Mouse (Mus musculus) neural tube, embryonic 14.5 days (tissue): ENCODE results near the gene 4930451I11Rik. TPM values are rescaled to one million over a fixed set of nuclear protein-coding genes. Genes with fewer than 3 reads are reported as not detected.
A peak's percentile ranks its signal among the peaks of the same experiment; 100 is the strongest.

Experiments
- ATAC-seq: fragments of 200-750 bp; cut with Nextera tagmentation; 2 replicates; pipeline ENCODE4 v1.8.0; 2017; ENCODE audit warnings: low read depth, mild to moderate bottlenecking, moderate TSS enrichment, moderate library complexity
- H3K27ac ChIP-seq: fragments of 300-500 bp; sonication (generic); 2 replicates; pipeline ENCODE4 v1.5.1; 2014; ENCODE audit warnings: low read depth, mild to moderate bottlenecking, control low read depth, low read length, moderate library complexity, mixed read lengths
- H3K27me3 ChIP-seq: fragments of 300-500 bp; sonication (generic); 2 replicates; pipeline ENCODE4 v1.6.1; 2014; ENCODE audit warnings: low read length; ENCODE audit not compliant: control insufficient read depth, insufficient read depth
- H3K36me3 ChIP-seq: fragments of 300-500 bp; sonication (generic); 2 replicates; pipeline ENCODE4 v1.6.1; 2014; ENCODE audit warnings: low read length, mixed read lengths; ENCODE audit not compliant: control insufficient read depth, insufficient read depth
- H3K4me1 ChIP-seq: fragments of 300-500 bp; sonication (generic); 2 replicates; pipeline ENCODE4 v1.6.1; 2014; ENCODE audit warnings: low read length; ENCODE audit not compliant: control insufficient read depth, insufficient read depth
- H3K4me2 ChIP-seq: fragments of 300-500 bp; sonication (generic); 2 replicates; pipeline ENCODE4 v1.6.1; 2014; ENCODE audit warnings: mild to moderate bottlenecking, low read depth, low read length, control low read depth
- H3K4me3 ChIP-seq: fragments of 300-500 bp; sonication (generic); 2 replicates; pipeline ENCODE4 v1.5.1; 2014; ENCODE audit warnings: low read depth, low read length, control low read depth, mixed read lengths
- H3K9ac ChIP-seq: fragments of 300-500 bp; sonication (generic); replicated peaks from 2 replicates; pipeline ENCODE4 v1.6.1; 2014; ENCODE audit warnings: low read depth, mild to moderate bottlenecking, control low read depth, low read length, mixed read lengths
- H3K9me3 ChIP-seq: fragments of 300-500 bp; sonication (generic); 2 replicates; pipeline ENCODE4 v1.6.1; 2016; ENCODE audit warnings: low read length; ENCODE audit not compliant: control insufficient read depth
- WGBS: fragments of 180-500 bp; shearing (Covaris S2); extraction: QIAGEN DNeasy Blood & Tissue Kit; methylation state at CpG from one replicate; pipeline ENCODE4 v1.1.7; 2014; 5-methylcytosine and 5-hydroxymethylcytosine counted together
- polyA plus RNA-seq: library from polyadenylated mRNA; unstranded; fragments of >200 nt; fragmentation: Nextera tagmentation; extraction: Ambion mirVana; gene quantifications from 2 replicates; pipeline ENCODE4 v1.2.1, GENCODE M21; 2014

The 4930451I11Rik gene
- polyA plus RNA-seq, result not detected in 2 replicates

- Histone ChIP-seq H3K27me3 (no peaks in the 10 kb centered on the region), H3K9ac (no peak within 1 kb of the TSS), H3K4me1 (no peaks in the 10 kb centered on the region), H3K27ac (no peak within 1 kb of the TSS), H3K36me3 (no peaks in the 10 kb centered on the region), H3K4me2 (peak within 1 kb of the TSS; percentile 41), H3K4me3 (peak within 1 kb of the TSS; percentile 0; the same call in 1 of the 2 replicates), H3K9me3 (no peaks in the 10 kb centered on the region)
- 61% methylated on average over 5 of the region's 5 CpGs for WGBS
- 0 out of 2 replicates have a peak, but pooled peaks have one; percentile 10 for ATAC-seq
Measured at GRCm38 (mm10) chr7:126831539-126831938, at the start of gene 4930451I11Rik. 4930451I11Rik (minus strand) TSS chr7:126831639.

- peak overlapping the region; percentile 85; the same call in 1 of the 2 replicates for H3K4me3 ChIP-seq
- WGBS, result 68% methylated on average over 6 of the region's 6 CpGs
- ATAC-seq, result no peak
Measured at GRCm38 (mm10) chr7:126881040-126881439, 49.6 kb upstream of the 4930451I11Rik start.

GRCm38 (mm10) chr7:126877239-126877638, 45.8 kb upstream of the 4930451I11Rik start:
- H3K9me3 ChIP-seq, result no peaks in the 10 kb centered on the region
- H3K36me3 ChIP-seq, result peaks cover 73% of the 10 kb centered on the region
- no peak for ATAC-seq
- no peak overlapping the region for H3K9ac ChIP-seq
- 100% methylated on average over 1 of the region's 1 CpGs for WGBS
- H3K4me2 ChIP-seq, result no peak overlapping the region
- peaks cover 16% of the 10 kb centered on the region for H3K4me1 ChIP-seq
- H3K4me3 ChIP-seq, result no peak overlapping the region
- no peak overlapping the region for H3K27ac ChIP-seq
- no peaks in the 10 kb centered on the region for H3K27me3 ChIP-seq

More at GRCm38 (mm10) chr7:126881040-126881439, 49.6 kb upstream of the 4930451I11Rik start:
- peak overlapping the region; percentile 42 for H3K9ac ChIP-seq
- no peaks in the 10 kb centered on the region for H3K27me3 ChIP-seq
- H3K4me1 ChIP-seq, result peaks cover 30% of the 10 kb centered on the region
- peaks cover 35% of the 10 kb centered on the region for H3K36me3 ChIP-seq
- no peak overlapping the region for H3K27ac ChIP-seq
- no peaks in the 10 kb centered on the region for H3K9me3 ChIP-seq
- peak overlapping the region; percentile 99; the same call in 1 of the 2 replicates for H3K4me2 ChIP-seq

GRCm38 (mm10) chr7:126870520-126870891, 39.1 kb upstream of the 4930451I11Rik start:
- H3K36me3 ChIP-seq, result peaks cover 93% of the 10 kb centered on the region
- no peak for ATAC-seq
- no peak overlapping the region for H3K4me2 ChIP-seq
- WGBS, result 100% methylated on average over 2 of the region's 2 CpGs
- no peaks in the 10 kb centered on the region for H3K4me1 ChIP-seq
- no peaks in the 10 kb centered on the region for H3K27me3 ChIP-seq
- no peak overlapping the region for H3K27ac ChIP-seq
- no peak overlapping the region for H3K9ac ChIP-seq
- no peaks in the 10 kb centered on the region for H3K9me3 ChIP-seq
- H3K4me3 ChIP-seq, result no peak overlapping the region

GRCm38 (mm10) chr7:126869780-126870519, 38.5 kb upstream of the 4930451I11Rik start:
- no peaks in the 10 kb centered on the region for H3K27me3 ChIP-seq
- no peak overlapping the region for H3K4me3 ChIP-seq
- H3K4me1 ChIP-seq, result no peaks in the 10 kb centered on the region
- 90% methylated on average over 23 of the region's 23 CpGs for WGBS
- no peak overlapping the region for H3K4me2 ChIP-seq
- H3K9ac ChIP-seq, result no peak overlapping the region
- no peak overlapping the region for H3K27ac ChIP-seq
- ATAC-seq, result no peak
- H3K36me3 ChIP-seq, result peaks cover 93% of the 10 kb centered on the region
- no peaks in the 10 kb centered on the region for H3K9me3 ChIP-seq

GRCm38 (mm10) chr7:126868003-126868402, 36.6 kb upstream of the 4930451I11Rik start:
- Histone ChIP-seq H3K4me2 (no peak overlapping the region), H3K9me3 (no peaks in the 10 kb centered on the region), H3K27ac (no peak overlapping the region), H3K27me3 (no peaks in the 10 kb centered on the region), H3K36me3 (peaks cover 77% of the 10 kb centered on the region), H3K4me1 (peaks cover 8% of the 10 kb centered on the region), H3K4me3 (no peak overlapping the region), H3K9ac (0 out of 2 replicates have a peak overlapping the region, but pooled peaks have one; percentile 16)
- ATAC-seq, result no peak
- 90% methylated on average over 12 of the region's 12 CpGs for WGBS

- Histone ChIP-seq H3K4me1 (peaks cover 12% of the 10 kb centered on the region), H3K27ac (no peak overlapping the region), H3K9me3 (no peaks in the 10 kb centered on the region), H3K4me2 (no peak overlapping the region), H3K36me3 (peaks cover 72% of the 10 kb centered on the region), H3K9ac (no peak overlapping the region), H3K27me3 (no peaks in the 10 kb centered on the region), H3K4me3 (no peak overlapping the region)
- no peak for ATAC-seq
- 90% methylated on average over 2 of the region's 2 CpGs for WGBS
Measured at GRCm38 (mm10) chr7:126867534-126867933, 36.1 kb upstream of the 4930451I11Rik start.

GRCm38 (mm10) chr7:126863791-126864190, 32.4 kb upstream of the 4930451I11Rik start:
- Histone ChIP-seq H3K27ac (no peak overlapping the region), H3K4me2 (peak overlapping the region; percentile 61), H3K9ac (peak overlapping the region; percentile 56; the same call in 1 of the 2 replicates), H3K4me1 (peaks cover 18% of the 10 kb centered on the region), H3K27me3 (no peaks in the 10 kb centered on the region), H3K9me3 (no peaks in the 10 kb centered on the region), H3K36me3 (peaks cover 38% of the 10 kb centered on the region), H3K4me3 (no peak overlapping the region)
- no peak for ATAC-seq
- WGBS, result 63% methylated on average over 6 of the region's 6 CpGs

- Histone ChIP-seq H3K9me3 (no peaks in the 10 kb centered on the region), H3K4me1 (peaks cover 18% of the 10 kb centered on the region), H3K27me3 (no peaks in the 10 kb centered on the region), H3K4me2 (peak within 1 kb of the TSS; percentile 61), H3K36me3 (peaks cover 27% of the 10 kb centered on the region), H3K27ac (peak within 1 kb of the TSS; percentile 36), H3K9ac (peak within 1 kb of the TSS; percentile 56), H3K4me3 (peak within 1 kb of the TSS; percentile 38)
- ATAC-seq, result peak; percentile 68
- WGBS, result under 1% methylated on average over 41 of the region's 41 CpGs
Measured at GRCm38 (mm10) chr7:126862147-126862784, 30.8 kb upstream of the 4930451I11Rik start, which contains the start of gene Ino80e. Ino80e (minus strand) TSS chr7:126862377.
